Mouse (Mus musculus) midbrain, embryonic 13.5 days (tissue): ENCODE results near the gene Vmn2r115. TPM values are rescaled to one million over a fixed set of nuclear protein-coding genes. Genes with fewer than 3 reads are reported as not detected.
"Not testable (repeated sequence)": the region's sequence is repeated elsewhere in the genome, so short reads cannot be mapped to it uniquely, and the experiment has no call there.

Experiments
- ATAC-seq: fragments of 200-750 bp; cut with Nextera tagmentation; 2 replicates; pipeline ENCODE4 v1.8.0; 2017; ENCODE audit warnings: mild to moderate bottlenecking, moderate TSS enrichment, moderate library complexity
- H3K27ac ChIP-seq: fragments of 300-500 bp; sonication (generic); 2 replicates; pipeline ENCODE4 v1.5.1; 2015; ENCODE audit warnings: inconsistent platforms, mild to moderate bottlenecking, moderate library complexity
- H3K27me3 ChIP-seq: fragments of 300-500 bp; sonication (generic); 2 replicates; pipeline ENCODE4 v1.6.1; 2015; ENCODE audit warnings: mild to moderate bottlenecking, inconsistent platforms
- H3K36me3 ChIP-seq: fragments of 300-500 bp; sonication (generic); 2 replicates; pipeline ENCODE4 v1.6.1; 2015; ENCODE audit warnings: mild to moderate bottlenecking, inconsistent platforms
- H3K4me1 ChIP-seq: fragments of 300-500 bp; sonication (generic); replicated peaks from 2 replicates; pipeline ENCODE4 v1.6.1; 2015; ENCODE audit warnings: inconsistent platforms
- H3K4me2 ChIP-seq: fragments of 300-500 bp; sonication (generic); replicated peaks from 2 replicates; pipeline ENCODE4 v1.6.1; 2015; ENCODE audit warnings: moderate library complexity, mild to moderate bottlenecking, inconsistent platforms
- H3K4me3 ChIP-seq: fragments of 300-500 bp; sonication (generic); replicated peaks from 2 replicates; pipeline ENCODE4 v1.5.1; 2015; ENCODE audit warnings: mild to moderate bottlenecking, inconsistent platforms
- H3K9ac ChIP-seq: fragments of 300-500 bp; sonication (generic); replicated peaks from 2 replicates; pipeline ENCODE4 v1.6.1; 2015; ENCODE audit warnings: mild to moderate bottlenecking, inconsistent platforms
- H3K9me3 ChIP-seq: fragments of 300-500 bp; sonication (generic); 2 replicates; pipeline ENCODE4 v1.6.1; 2016; ENCODE audit warnings: mild to moderate bottlenecking, inconsistent platforms
- WGBS: fragments of 180-500 bp; shearing (Covaris S2); methylation state at CpG from one replicate; pipeline ENCODE4 v1.1.7; 2015; 5-methylcytosine and 5-hydroxymethylcytosine counted together
- polyA plus RNA-seq: library from polyadenylated mRNA; unstranded; fragments of >200 nt; fragmentation: Nextera tagmentation; extraction: Ambion mirVana; gene quantifications from 2 replicates; pipeline ENCODE4 v1.2.1, GENCODE M21; 2015

Gene Vmn2r115
- not detected in 2 replicates for polyA plus RNA-seq

GRCm38 (mm10) chr17:23343441-23343840 lies at the start of gene Vmn2r115:
TSS of gene Vmn2r115 (plus strand) at chr17:23343741.
- 40% methylated on average over 2 of the region's 2 CpGs for WGBS
- not testable (repeated sequence) for H3K9me3 ChIP-seq

GRCm38 (mm10) chr17:23312437-23312836 lies 31.1 kb upstream of the Vmn2r115 start, which contains the start of gene Vmn2r114:
TSS of gene Vmn2r114 (minus strand) at chr17:23312537.
- 71% methylated on average over 2 of the region's 2 CpGs for WGBS
- not testable (repeated sequence) for H3K4me2 ChIP-seq, H3K4me3 ChIP-seq, H3K9ac ChIP-seq, H3K9me3 ChIP-seq, H3K27ac ChIP-seq, H3K27me3 ChIP-seq, ATAC-seq, H3K4me1 ChIP-seq, H3K36me3 ChIP-seq

More at GRCm38 (mm10) chr17:23343441-23343840, at the start of gene Vmn2r115:
- H3K9ac ChIP-seq, H3K36me3 ChIP-seq, H3K4me3 ChIP-seq, H3K27me3 ChIP-seq, ATAC-seq, H3K27ac ChIP-seq, H3K4me1 ChIP-seq, H3K4me2 ChIP-seq: not testable (repeated sequence)

- WGBS, result 72% methylated on average over 6 of the region's 6 CpGs
- peaks cover 13% of the 10 kb centered on the region for H3K9me3 ChIP-seq
- no peaks in the 10 kb centered on the region for H3K36me3 ChIP-seq
- no peaks in the 10 kb centered on the region for H3K27me3 ChIP-seq
- H3K4me3 ChIP-seq, result no peak overlapping the region
- H3K4me1 ChIP-seq, result no peaks in the 10 kb centered on the region
- H3K4me2 ChIP-seq, result no peak overlapping the region
- H3K27ac ChIP-seq, result no peak overlapping the region
- no peak for ATAC-seq
- no peak overlapping the region for H3K9ac ChIP-seq
Observed at GRCm38 (mm10) chr17:23330657-23331056, 12.9 kb upstream of the Vmn2r115 start.

GRCm38 (mm10) chr17:23351644-23352043 lies 8.1 kb downstream of the Vmn2r115 start:
- Histone ChIP-seq H3K9me3 (peaks cover 8% of the 10 kb centered on the region; the same call in 1 of the 2 replicates), H3K27ac (no peak overlapping the region), H3K4me1 (no peaks in the 10 kb centered on the region), H3K36me3 (no peaks in the 10 kb centered on the region), H3K27me3 (no peaks in the 10 kb centered on the region), H3K9ac (no peak overlapping the region), H3K4me2 (no peak overlapping the region), H3K4me3 (no peak overlapping the region)
- ATAC-seq, result no peak
- 80% methylated on average over 1 of the region's 1 CpGs for WGBS

- not testable (repeated sequence) for H3K9ac ChIP-seq, H3K4me3 ChIP-seq, H3K9me3 ChIP-seq, H3K27ac ChIP-seq, ATAC-seq, H3K27me3 ChIP-seq, H3K4me1 ChIP-seq, H3K36me3 ChIP-seq, H3K4me2 ChIP-seq
Observed at GRCm38 (mm10) chr17:23384304-23384703, 40.8 kb downstream of the Vmn2r115 start, which contains the start of gene Vmn2r116. TSS of gene Vmn2r116 (plus strand) at chr17:23384604.

Other genes with a start within 250 kb of the Vmn2r115 start
- 25.3 and 26.6 TPM in 2 replicates for gene Zfp40, start 150.5 kb upstream of the Vmn2r115 start, polyA plus RNA-seq
- not detected in 2 replicates for gene Vmn2r114, start 31.2 kb upstream of the Vmn2r115 start, polyA plus RNA-seq
- not detected in 2 replicates for gene Vmn2r116, start 40.9 kb downstream of the Vmn2r115 start, polyA plus RNA-seq
- not detected in 2 replicates for gene Vmn2r117, start 136.0 kb downstream of the Vmn2r115 start, polyA plus RNA-seq
- 18.0 and 20.4 TPM in 2 replicates for gene Zfp213, start 220.5 kb downstream of the Vmn2r115 start, polyA plus RNA-seq